Mouse (Mus musculus) megakaryocyte-erythroid progenitor cell, adult 5-6 weeks (primary cell): ENCODE results near the gene Polrmt. TPM values are rescaled to one million over a fixed set of nuclear protein-coding genes. Genes with fewer than 3 reads are reported as not detected.

Experiments
- ATAC-seq: replicated peaks from 2 replicates; pipeline ENCODE4 v1.8.0; 2016; ENCODE audit warnings: mild to moderate bottlenecking, inconsistent platforms; ENCODE audit not compliant: severe bottlenecking, poor library complexity, low FRiP score, low TSS enrichment
- total RNA-seq, 2 experiments: library from RNA; stranded (forward) in 1 of 2; stranded (reverse) in 1 of 2; fragments of 200-1000, 215-1000 nt in 1 of 2; fragments of >200 nt in 1 of 2; fragmentation: Nextera tagmentation in 1 of 2; gene quantifications; 2 replicates each; pipeline ENCODE4 v1.2.3; 2014 to 2017

The Polrmt gene
- total RNA-seq, 2 experiments from 2014 or later, result 17.6 to 51.7 TPM

GRCm38 (mm10) chr10:79746774-79747151 is 382 bp upstream of the Polrmt start:
- ATAC-seq, result peak; percentile 53

GRCm38 (mm10) chr10:79745411-79745810 is 970 bp downstream of the Polrmt start:
- ATAC-seq, result no peak

DNA sequence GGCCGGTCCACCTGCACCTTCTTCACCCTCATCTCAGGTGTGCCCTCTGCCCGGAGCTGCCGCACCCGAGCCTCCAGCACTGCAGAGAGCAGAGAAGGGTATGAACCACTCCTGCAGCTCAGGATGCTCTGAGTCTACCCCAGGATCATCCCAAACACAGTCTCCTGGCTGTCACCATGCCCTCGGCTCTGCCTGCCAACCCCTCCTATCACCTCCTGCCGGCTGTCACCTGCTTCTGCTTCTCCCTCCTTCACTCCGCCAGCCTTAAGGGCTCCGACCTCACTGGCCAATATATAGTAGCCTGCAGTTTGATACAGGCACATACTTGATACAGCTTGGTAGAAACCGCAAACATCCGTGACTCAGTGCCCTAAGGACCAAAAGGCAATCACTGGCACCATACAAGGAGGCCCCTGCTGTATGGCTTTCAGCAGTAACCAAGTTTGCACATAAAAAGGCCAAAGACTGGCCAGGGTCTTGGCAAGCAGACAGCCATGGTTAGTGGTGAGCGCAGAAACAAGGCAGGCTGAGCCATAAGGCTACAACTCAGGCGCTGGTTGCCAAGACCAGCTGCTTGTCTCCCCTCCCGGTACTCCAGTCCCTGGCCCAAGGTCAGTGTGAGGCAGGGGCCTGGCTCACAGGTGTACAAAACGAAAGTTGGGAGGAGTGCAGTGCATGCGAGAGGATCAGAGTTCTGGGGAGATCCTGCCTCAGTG is 2.6 kb downstream of the Polrmt start:
- ATAC-seq, result no peak

- ATAC-seq, result no peak
Observed at GRCm38 (mm10) chr10:79743161-79743560, 3.2 kb downstream of the Polrmt start.

GRCm38 (mm10) chr10:79740863-79741262 is 5.5 kb downstream of the Polrmt start:
- no peak for ATAC-seq

DNA sequence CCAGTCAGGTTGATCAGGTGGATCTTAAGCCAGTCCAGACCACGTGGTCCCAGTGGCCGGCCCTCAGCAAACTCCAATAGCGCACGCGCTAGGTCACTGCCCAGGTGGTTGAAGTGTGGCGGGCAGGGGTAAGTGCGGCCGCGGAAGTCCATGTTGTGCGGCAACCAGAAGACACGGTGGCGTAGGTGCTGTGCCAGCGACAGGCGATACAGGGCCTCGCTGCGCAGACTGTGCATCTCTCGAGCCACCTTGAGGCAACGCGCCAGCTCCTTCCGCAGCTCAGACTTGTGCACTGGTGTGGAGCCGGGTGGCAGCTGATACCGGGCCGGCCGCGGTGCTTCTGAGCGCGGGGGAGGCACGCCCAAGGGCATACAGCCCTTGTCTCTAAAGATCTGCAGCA is 7.1 kb downstream of the Polrmt start:
- peak; percentile 13; the same call in 1 of the 2 replicates for ATAC-seq

GRCm38 (mm10) chr10:79738259-79738658 is 8.1 kb downstream of the Polrmt start:
- peak; percentile 55 for ATAC-seq

DNA sequence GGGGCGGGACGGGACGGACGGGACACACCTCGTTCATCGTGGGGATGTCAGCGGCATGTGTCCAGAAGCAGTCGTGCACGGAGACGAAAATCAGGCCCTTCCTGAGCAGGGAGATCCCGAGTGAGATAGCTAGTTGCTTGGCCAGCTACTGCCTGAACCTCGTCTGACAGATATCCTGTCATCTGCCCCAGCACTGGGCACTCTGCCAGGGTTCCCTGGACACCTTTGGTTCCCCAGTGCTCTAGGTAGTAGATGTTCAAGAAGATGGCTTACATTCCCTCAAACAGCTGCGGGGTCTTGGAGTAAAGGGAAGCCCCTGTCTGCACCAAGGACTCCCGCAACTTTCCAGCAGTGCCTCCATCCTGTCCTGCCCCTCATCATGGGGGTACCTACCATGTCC is 9.7 kb downstream of the Polrmt start:
- no peak for ATAC-seq

- ATAC-seq, result no peak
Observed at GRCm38 (mm10) chr10:79735361-79735760, 11.0 kb downstream of the Polrmt start.

DNA sequence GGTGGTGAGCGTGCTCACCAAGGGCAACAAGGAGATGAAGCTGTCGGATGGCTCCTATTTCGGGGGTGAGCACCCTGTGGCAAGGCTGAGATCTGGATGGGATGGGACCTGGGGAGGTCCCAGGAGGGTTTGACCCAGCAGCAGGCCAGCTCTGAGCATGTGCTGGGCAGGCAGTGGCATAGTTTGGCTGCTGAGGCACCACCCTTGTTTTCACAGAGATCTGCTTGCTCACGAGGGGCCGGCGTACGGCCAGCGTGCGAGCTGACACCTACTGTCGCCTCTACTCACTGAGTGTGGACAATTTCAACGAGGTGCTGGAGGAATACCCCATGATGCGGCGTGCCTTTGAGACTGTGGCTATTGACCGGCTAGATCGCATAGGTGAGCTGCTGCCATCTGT is 12.5 kb downstream of the Polrmt start:
- ATAC-seq, result no peak

- ATAC-seq, result no peak
Observed at GRCm38 (mm10) chr10:79732500-79732899, 13.9 kb downstream of the Polrmt start.

- no peak for ATAC-seq
Observed at GRCm38 (mm10) chr10:79729357-79729965, 16.9 kb downstream of the Polrmt start.

DNA sequence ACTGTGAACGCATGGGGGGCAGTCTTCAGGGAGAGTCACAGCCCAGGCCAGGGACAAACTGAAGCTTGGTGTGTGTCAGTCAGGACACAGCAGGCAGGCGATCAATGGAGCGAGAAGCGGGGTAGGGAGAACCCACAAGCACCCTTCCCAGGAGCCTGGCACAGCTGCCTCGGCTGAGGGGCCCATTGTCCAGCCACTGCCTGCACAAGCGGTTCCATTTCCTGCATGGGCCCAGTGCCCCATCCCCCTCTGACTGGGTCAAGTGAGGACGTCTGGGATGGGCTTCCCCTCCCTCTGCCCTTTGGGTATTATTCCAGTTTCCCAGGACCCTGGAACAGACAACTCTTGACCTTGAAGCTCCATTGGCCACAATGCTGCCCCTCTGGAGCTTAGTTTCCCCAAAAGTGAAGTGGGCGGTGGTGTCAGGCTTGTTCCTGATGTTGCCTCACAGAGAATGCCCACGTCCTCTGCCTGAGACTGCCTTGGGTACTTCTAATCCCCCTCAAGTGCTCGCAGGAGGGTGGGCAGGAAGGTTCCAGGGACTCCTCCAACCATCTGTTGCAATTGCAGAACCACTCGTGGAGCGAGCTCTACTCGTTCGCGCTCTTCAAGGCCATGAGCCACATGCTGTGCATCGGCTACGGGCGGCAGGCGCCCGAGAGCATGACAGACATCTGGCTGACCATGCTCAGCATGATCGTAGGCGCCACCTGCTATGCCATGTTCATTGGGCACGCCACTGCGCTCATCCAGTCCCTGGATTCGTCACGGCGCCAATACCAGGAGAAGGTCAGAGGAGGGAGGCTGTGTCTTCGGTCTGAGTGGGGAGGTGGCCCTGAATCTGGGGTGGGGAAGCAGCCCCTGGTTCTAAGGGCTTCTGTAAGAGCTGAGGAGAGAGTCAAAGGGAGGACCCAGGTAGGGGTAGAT is 17.8 kb downstream of the Polrmt start:
- no peak for ATAC-seq

DNA sequence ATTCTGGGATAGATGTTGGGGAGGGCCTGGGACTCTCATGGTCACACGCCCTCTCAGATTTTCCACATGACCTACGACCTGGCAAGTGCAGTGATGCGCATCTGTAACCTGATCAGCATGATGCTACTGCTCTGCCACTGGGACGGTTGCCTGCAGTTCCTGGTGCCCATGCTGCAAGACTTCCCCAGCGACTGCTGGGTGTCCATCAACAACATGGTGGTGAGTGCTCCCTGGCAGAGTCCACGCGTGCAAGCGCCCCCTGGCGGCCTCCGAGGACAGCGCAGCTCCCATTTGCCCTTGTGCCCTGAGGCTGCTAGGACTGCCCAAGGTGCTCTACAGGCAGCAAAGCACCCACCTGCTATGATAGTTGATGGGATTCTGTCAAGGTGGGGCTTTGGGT is 20.3 kb downstream of the Polrmt start:
- ATAC-seq, result peak; percentile 66; the same call in 1 of the 2 replicates

- no peak for ATAC-seq
Observed at GRCm38 (mm10) chr10:79723692-79724091, 22.7 kb downstream of the Polrmt start.

GRCm38 (mm10) chr10:79723047-79723446 is 23.3 kb downstream of the Polrmt start:
- ATAC-seq, result no peak

DNA sequence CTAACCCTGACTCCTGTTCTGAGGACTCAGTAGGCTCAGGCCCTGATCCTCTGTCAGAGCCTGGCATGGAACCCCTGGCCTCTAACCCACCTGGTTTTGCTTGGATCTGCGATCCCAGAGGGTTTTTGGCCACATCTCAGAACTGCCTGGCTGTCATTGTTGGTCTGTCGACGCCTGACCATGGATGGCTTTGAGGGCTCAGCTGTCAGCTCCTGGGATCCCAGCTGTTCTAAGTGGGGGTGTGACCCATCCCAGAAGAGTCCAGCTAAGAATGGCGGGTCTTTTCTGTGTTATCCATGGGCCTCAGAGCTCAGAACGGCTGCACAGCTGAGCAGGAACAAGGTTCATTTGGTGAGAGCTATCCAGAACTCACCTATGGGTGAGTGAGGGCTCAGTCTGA is 25.3 kb downstream of the Polrmt start:
- no peak for ATAC-seq

DNA sequence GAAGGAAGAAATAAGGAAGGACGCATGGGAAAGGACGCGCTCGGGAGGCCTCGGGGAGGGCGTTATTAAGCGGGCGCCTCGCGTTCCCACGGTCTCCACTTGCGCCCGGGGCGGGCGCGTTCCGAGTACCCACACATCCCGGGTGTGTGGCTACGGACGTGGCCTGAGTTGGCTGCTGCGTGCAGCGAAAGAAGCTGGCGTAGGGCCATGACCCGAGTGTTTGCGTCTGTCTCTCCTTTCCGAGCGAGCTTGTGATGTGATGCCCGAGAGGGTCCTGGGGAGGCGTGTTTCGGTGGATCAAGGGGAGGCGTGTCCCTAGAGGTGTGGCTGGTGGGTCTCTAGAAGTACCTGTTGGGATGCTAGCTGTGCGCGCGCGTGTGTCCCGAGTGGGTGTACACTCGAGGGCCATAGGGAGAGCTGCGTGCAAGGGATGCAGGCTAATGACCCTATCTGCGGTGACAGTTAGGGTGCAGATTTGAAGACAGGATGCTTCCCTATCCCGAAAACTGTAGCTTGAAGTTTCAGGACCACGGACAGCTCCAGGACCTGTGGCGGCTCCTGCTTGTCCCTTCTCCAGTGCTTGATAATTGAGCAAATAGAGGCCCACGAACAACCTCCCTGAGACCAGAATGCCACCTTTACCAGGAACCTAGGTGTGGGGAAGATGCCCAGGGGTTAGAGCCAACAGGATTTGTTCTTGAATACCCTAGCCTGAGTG is 28.6 kb downstream of the Polrmt start:
- ATAC-seq, result peak; percentile 50

GRCm38 (mm10) chr10:79716988-79717355 is 29.4 kb downstream of the Polrmt start:
- ATAC-seq, result no peak
